In genomic region chr12:77237950-77238530, GRCm38 (mm10) we compare ENCODE assay signal across 7 mouse cellular contexts. TPM values are rescaled to one million over a fixed set of nuclear protein-coding genes. Genes with fewer than 3 reads are reported as not detected.
DNase-seq lines count a peak whose midpoint lies in the region; ATAC-seq and TF ChIP-seq lines count a peak whose summit lies in the region.

Fut8 (plus strand) TSS chr12:77238125.

- no peak for TF ChIP-seq POLR2A in kidney, adult 2 months (IDR thresholded peaks at IDR 0.05; ENCODE audit: low read depth, low read length)
- no peak for TF ChIP-seq POLR2A in spleen, adult 2 months (IDR thresholded peaks at IDR 0.05; ENCODE audit: low read depth, low read length)

- TF ChIP-seq CTCF in kidney, adult 2 months (conservative IDR thresholded peaks at IDR 0.05; ENCODE audit: insufficient read depth, insufficient read length, low read depth, low read length), result no peak
- TF ChIP-seq CTCF in spleen, adult 2 months (IDR thresholded peaks at IDR 0.05; ENCODE audit: extremely low read depth, insufficient read depth, insufficient read length, insufficient replicate concordance), result no peak

- H3K36me3 ChIP-seq in embryonic facial prominence, embryonic 11.5 days (replicated peaks; ENCODE audit: control insufficient read depth, insufficient read depth, low read depth, low read length), result no peaks in the 10 kb centered on the region
- H3K36me3 ChIP-seq in kidney, adult 2 months (ENCODE audit: control insufficient read depth, insufficient read depth, low read length), result no peaks in the 10 kb centered on the region
- H3K36me3 ChIP-seq in limb, embryonic 12.5 days, result no peaks in the 10 kb centered on the region
- no peaks in the 10 kb centered on the region for H3K36me3 ChIP-seq in midbrain, embryonic 15.5 days (replicated peaks)
- H3K36me3 ChIP-seq in spleen, adult 2 months (ENCODE audit: control insufficient read depth, insufficient read depth, low read length), result no peaks in the 10 kb centered on the region

- H3K27me3 ChIP-seq in embryonic facial prominence, embryonic 11.5 days (ENCODE audit: control insufficient read depth, insufficient read depth, low read length), result no peaks in the 10 kb centered on the region
- H3K27me3 ChIP-seq in kidney, adult 2 months (replicated peaks; ENCODE audit: control insufficient read depth, insufficient read depth, low read length), result no peaks in the 10 kb centered on the region
- H3K27me3 ChIP-seq in limb, embryonic 12.5 days, result no peaks in the 10 kb centered on the region
- H3K27me3 ChIP-seq in midbrain, embryonic 15.5 days (replicated peaks), result no peaks in the 10 kb centered on the region
- no peaks in the 10 kb centered on the region for H3K27me3 ChIP-seq in spleen, adult 2 months (ENCODE audit: control insufficient read depth, insufficient read depth, low read length)

- H3K4me3 ChIP-seq in embryonic facial prominence, embryonic 11.5 days (ENCODE audit: low read depth, low read length), result peak within 1 kb of the TSS; percentile 83
- H3K4me3 ChIP-seq in kidney, adult 2 months (ENCODE audit: insufficient read depth, low read depth, low read length), result peak within 1 kb of the TSS; percentile 83
- H3K4me3 ChIP-seq in limb, embryonic 12.5 days (replicated peaks), result peak within 1 kb of the TSS; percentile 84
- H3K4me3 ChIP-seq in midbrain, embryonic 15.5 days, result peak within 1 kb of the TSS; percentile 99
- peak within 1 kb of the TSS; percentile 91 for H3K4me3 ChIP-seq in spleen, adult 2 months (ENCODE audit: extremely low read depth, insufficient read depth, insufficient read length)

- DNase-seq in adrenal gland, postnatal 14 days, result peak; percentile 96
- DNase-seq in embryonic facial prominence, embryonic 11.5 days (ENCODE audit: low spot score), result peak; percentile 94
- DNase-seq in heart, adult 18-20 months, result peak; percentile 93 to 97
- peak; percentile 97 for DNase-seq in kidney, adult 2 months
- DNase-seq in spleen, adult 2 months (ENCODE audit: low read depth in 1 of 2, low spot score in 2 of 2), result peak; percentile 46 to 83

- peak within 1 kb of the TSS; percentile 96 for H3K4me2 ChIP-seq in embryonic facial prominence, embryonic 11.5 days (ENCODE audit: low read depth, low read length)
- H3K4me2 ChIP-seq in limb, embryonic 12.5 days, result peak within 1 kb of the TSS; percentile 92
- peak within 1 kb of the TSS; percentile 71 for H3K4me2 ChIP-seq in midbrain, embryonic 15.5 days

- ATAC-seq in embryonic facial prominence, embryonic 11.5 days (replicated peaks; ENCODE audit: insufficient number of reproducible peaks, low FRiP score, low TSS enrichment, low read depth), result peak; percentile 85
- ATAC-seq in limb, embryonic 12.5 days (ENCODE audit: insufficient number of reproducible peaks, insufficient read depth, low FRiP score, low TSS enrichment, low read depth), result peak; percentile 76
- ATAC-seq in midbrain, embryonic 15.5 days (replicated peaks), result peak; percentile 79

- H3K4me1 ChIP-seq in embryonic facial prominence, embryonic 11.5 days (ENCODE audit: control insufficient read depth, insufficient read depth, low read length), result no peaks in the 10 kb centered on the region; the same call in 1 of the 2 replicates
- H3K4me1 ChIP-seq in kidney, adult 2 months (ENCODE audit: control insufficient read depth, insufficient read depth, low read length), result peaks cover 3% of the 10 kb centered on the region; the same call in 1 of the 2 replicates
- peaks cover 3% of the 10 kb centered on the region for H3K4me1 ChIP-seq in limb, embryonic 12.5 days (replicated peaks)
- H3K4me1 ChIP-seq in midbrain, embryonic 15.5 days, result peaks cover 16% of the 10 kb centered on the region
- peaks cover 3% of the 10 kb centered on the region; the same call in 1 of the 2 replicates for H3K4me1 ChIP-seq in spleen, adult 2 months (ENCODE audit: control insufficient read depth, insufficient read depth, insufficient read length)

- H3K9me3 ChIP-seq in embryonic facial prominence, embryonic 11.5 days (replicated peaks; ENCODE audit: control insufficient read depth, low read length), result no peaks in the 10 kb centered on the region
- no peaks in the 10 kb centered on the region for H3K9me3 ChIP-seq in limb, embryonic 12.5 days
- H3K9me3 ChIP-seq in midbrain, embryonic 15.5 days, result no peaks in the 10 kb centered on the region

- 0% methylated on average over 39 of the region's 46 CpGs for WGBS in embryonic facial prominence, embryonic 11.5 days
- WGBS in kidney, adult 2 months, result under 1% methylated on average over 45 of the region's 46 CpGs
- under 1% methylated on average over 46 of the region's 46 CpGs for WGBS in limb, embryonic 12.5 days
- under 1% methylated on average over 46 of the region's 46 CpGs for WGBS in midbrain, embryonic 15.5 days
- 1% methylated on average over 46 of the region's 46 CpGs for whole genome bisulfite sequencing in spleen, adult 2 months

- peak within 1 kb of the TSS; percentile 90 for H3K9ac ChIP-seq in embryonic facial prominence, embryonic 11.5 days (replicated peaks; ENCODE audit: low read length)
- peak within 1 kb of the TSS; percentile 90 for H3K9ac ChIP-seq in limb, embryonic 12.5 days (replicated peaks)
- peak within 1 kb of the TSS; percentile 98 for H3K9ac ChIP-seq in midbrain, embryonic 15.5 days

- H3K27ac ChIP-seq in embryonic facial prominence, embryonic 11.5 days (replicated peaks; ENCODE audit: low read depth, low read length), result peak within 1 kb of the TSS; percentile 86
- peak within 1 kb of the TSS; percentile 78 for H3K27ac ChIP-seq in kidney, adult 2 months (ENCODE audit: insufficient read depth, low read depth, low read length)
- peak within 1 kb of the TSS; percentile 92 for H3K27ac ChIP-seq in limb, embryonic 12.5 days
- peak within 1 kb of the TSS; percentile 100 for H3K27ac ChIP-seq in midbrain, embryonic 15.5 days
- peak within 1 kb of the TSS; percentile 79 for H3K27ac ChIP-seq in spleen, adult 2 months (ENCODE audit: insufficient read depth, low read length)

RNA-seq across cellular contexts. Expression of gene Fut8, which starts in this region (rescaled TPM):
- total RNA-seq in adrenal gland, postnatal 14 days (2021), result 41.2 and 46.0 TPM in 2 replicates
- polyA plus RNA-seq in embryonic facial prominence, embryonic 11.5 days (2014; fragmentation: Nextera tagmentation; extraction: Ambion mirVana), result 27.7 and 30.5 TPM in 2 replicates
- 10 to 100 TPM; 17.1 to 17.3 TPM for total RNA-seq in heart, adult 18-20 months (2021)
- polyA plus RNA-seq in kidney, adult 2 months (2012; rRNA removed), result 15.9 and 21.3 TPM in 2 replicates
- 26.2 and 30.0 TPM in 2 replicates for polyA plus RNA-seq in limb, embryonic 12.5 days (2016; fragmentation: Nextera tagmentation; extraction: Ambion mirVana)
- 64.8 and 66.9 TPM in 2 replicates for polyA plus RNA-seq in midbrain, embryonic 15.5 days (2015; fragmentation: Nextera tagmentation; extraction: Ambion mirVana)
- polyA plus RNA-seq in spleen, adult 2 months (2012; rRNA removed), result 4.0 and 4.2 TPM in 2 replicates

Comparison
In these comparisons a context has a peak if more than half of its experiments do, and no peak if none do; other contexts are left out.
1. Peak in every context shown above with its lines: DNase-seq, ATAC-seq, H3K4me3 ChIP-seq and H3K27ac ChIP-seq.